Mouse (Mus musculus): ENCODE results near the gene Igf1r. TPM values are rescaled to one million over a fixed set of nuclear protein-coding genes. Genes with fewer than 3 reads are reported as not detected.

Igf1r gene
- polyA plus RNA-seq, 1 experiment from 2014 or later: 4.3 TPM

DNA sequence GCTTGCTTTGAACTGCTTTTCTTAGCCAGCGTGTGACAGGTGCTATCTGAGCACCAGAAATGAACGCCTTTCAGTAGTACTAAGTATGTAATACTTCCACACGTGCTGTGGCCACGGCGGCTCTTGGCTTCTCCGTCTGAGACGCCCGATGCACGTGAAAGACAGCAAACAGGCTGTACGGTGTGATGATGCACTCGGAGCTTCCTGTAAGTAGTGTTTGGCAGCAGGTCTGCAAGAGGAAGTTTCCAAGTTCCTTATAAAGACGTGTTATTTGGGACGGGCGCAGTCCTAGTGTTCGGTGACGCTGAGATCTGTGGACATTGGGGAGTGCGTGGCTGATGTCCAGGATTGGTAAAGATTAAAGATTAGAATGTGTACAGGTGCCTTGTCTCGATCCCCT, 5.4 kb downstream of the Igf1r start:
- H3K4me3 ChIP-seq (replicated peaks): no peak overlapping the region
- WGBS (ENCODE audit: insufficient replicate concordance): 32% methylated on average over 18 of the region's 18 CpGs
- H3K27ac ChIP-seq: no peak overlapping the region
- H3K4me2 ChIP-seq: 0 out of 2 replicates have a peak overlapping the region, but pooled peaks have one; percentile 17
- peaks cover 79% of the 10 kb centered on the region for H3K4me1 ChIP-seq (replicated peaks)
- no peak overlapping the region for H3K9ac ChIP-seq
- H3K36me3 ChIP-seq: no peaks in the 10 kb centered on the region
- no peak for ATAC-seq (ENCODE audit: low read depth)
- no peak for DNase-seq
- H3K9me3 ChIP-seq (replicated peaks): no peaks in the 10 kb centered on the region
- H3K27me3 ChIP-seq: peaks cover 13% of the 10 kb centered on the region

DNA sequence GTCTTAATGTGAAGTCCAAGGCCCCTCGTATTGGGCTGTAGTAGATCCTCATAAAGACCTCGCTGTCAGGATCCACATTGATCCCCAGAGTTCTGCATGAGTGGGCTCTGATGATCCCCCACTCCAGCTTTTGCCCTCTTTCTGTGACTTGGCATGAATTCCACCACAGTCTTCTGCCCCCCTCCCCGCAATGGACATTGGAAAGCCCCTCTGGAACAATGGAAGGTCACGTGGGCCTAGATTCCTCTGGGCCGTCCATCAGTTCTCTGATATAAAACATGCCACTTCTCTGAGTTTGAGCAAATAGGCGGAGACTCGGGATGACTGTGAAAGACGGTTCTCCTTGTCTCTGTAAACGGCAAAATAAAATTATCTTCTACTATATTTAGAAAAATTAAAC, 8.1 kb downstream of the Igf1r start:
- H3K4me2 ChIP-seq: no peak overlapping the region
- DNase-seq (no peak), ATAC-seq (ENCODE audit: low read depth) (no peak)
- H3K27me3 ChIP-seq: no peaks in the 10 kb centered on the region
- H3K9ac ChIP-seq: no peak overlapping the region
- H3K9me3 ChIP-seq (replicated peaks): no peaks in the 10 kb centered on the region
- WGBS (ENCODE audit: insufficient replicate concordance): 76% methylated on average over 9 of the region's 9 CpGs
- H3K4me1 ChIP-seq (replicated peaks): peaks cover 62% of the 10 kb centered on the region
- no peaks in the 10 kb centered on the region for H3K36me3 ChIP-seq
- H3K27ac ChIP-seq: no peak overlapping the region
- H3K4me3 ChIP-seq (replicated peaks): no peak overlapping the region

DNA sequence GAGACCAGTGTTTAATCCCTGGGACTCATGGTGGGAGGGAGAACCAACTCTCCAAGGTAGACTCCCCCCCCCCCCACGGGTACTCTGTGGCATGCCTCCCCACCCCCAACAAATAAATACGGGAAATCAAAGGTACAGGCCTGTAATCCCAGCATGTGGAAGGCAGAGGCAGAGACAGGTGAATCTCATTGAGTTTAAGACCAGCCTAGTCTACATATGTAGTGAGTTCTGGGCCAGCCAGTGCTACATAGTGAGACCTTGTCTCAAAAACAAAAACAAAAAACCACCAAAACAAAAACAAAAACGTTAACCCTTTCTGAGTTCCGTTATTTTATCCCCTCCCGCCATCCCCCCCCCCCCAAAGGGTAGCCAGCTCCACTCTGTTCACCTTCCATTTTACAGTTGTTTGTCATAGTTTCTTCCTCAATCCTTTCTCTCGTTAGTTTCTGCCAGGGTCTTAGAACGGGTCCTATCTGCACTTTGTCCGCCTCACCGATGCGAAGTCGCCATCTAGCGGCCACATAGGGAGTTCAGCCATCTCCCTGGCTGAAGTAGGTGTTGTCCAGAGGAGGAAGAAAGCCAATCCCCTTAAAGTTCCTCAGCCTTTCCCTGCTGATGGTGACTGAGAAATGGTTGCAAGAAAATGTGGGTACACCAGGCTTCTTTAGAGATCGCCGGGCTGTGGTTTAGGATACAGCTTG, 9.1 kb downstream of the Igf1r start:
- ATAC-seq (ENCODE audit: low read depth) (peak; percentile 71), DNase-seq (peak; percentile 67)
- Histone ChIP-seq H3K4me2 (peak overlapping the region; percentile 23), H3K27ac (no peak overlapping the region), H3K4me1 (replicated peaks) (peaks cover 61% of the 10 kb centered on the region), H3K9ac (no peak overlapping the region), H3K4me3 (replicated peaks) (no peak overlapping the region), H3K27me3 (no peaks in the 10 kb centered on the region), H3K36me3 (no peaks in the 10 kb centered on the region), H3K9me3 (replicated peaks) (no peaks in the 10 kb centered on the region)
- WGBS (ENCODE audit: insufficient replicate concordance): 12% methylated on average over 14 of the region's 14 CpGs

DNA sequence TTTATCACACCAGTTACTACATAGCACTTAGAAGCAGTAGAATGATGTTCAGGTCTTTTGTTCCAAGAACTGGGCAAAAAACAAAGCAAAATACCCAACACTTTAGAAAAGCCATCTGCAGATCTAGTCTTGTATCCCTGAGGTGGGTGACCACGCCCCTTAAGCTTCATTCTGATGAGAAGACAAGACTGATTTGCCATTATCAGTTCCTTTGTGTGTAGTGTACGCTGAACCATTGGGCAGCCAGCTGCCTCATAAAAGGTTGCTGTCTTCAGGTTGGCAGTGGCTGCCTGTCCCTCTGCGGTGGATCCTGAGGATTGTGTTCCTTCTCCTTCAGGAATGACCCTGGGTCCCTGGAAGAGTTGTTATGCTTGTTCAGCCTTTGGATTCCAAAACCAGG, 11.1 kb downstream of the Igf1r start:
- Histone ChIP-seq H3K4me1 (replicated peaks) (peaks cover 50% of the 10 kb centered on the region), H3K4me2 (no peak overlapping the region), H3K9me3 (replicated peaks) (no peaks in the 10 kb centered on the region), H3K27ac (no peak overlapping the region), H3K36me3 (no peaks in the 10 kb centered on the region), H3K4me3 (replicated peaks) (no peak overlapping the region), H3K27me3 (no peaks in the 10 kb centered on the region), H3K9ac (no peak overlapping the region)
- WGBS (ENCODE audit: insufficient replicate concordance): 46% methylated on average over 3 of the region's 3 CpGs
- DNase-seq: no peak
- ATAC-seq (ENCODE audit: low read depth): no peak

DNA sequence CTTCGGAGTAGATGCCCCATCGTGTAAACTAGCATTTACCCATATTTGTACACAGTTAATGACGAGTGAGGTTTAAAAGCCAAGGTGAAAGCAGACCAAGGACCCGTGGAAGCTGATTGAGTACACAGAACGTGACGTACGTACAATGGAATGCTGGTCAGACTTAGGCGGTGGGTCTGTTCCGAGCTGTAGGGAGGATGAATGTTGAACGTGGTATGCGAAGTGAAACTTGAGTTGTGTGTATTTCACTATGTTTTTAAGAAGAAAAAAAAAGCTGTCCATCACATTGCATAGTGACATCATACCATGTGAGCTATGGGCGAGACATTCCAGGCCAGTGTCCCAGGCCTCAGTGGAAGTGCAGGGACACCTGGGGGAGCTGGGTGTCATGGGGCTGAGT, 15.8 kb downstream of the Igf1r start:
- Histone ChIP-seq H3K4me3 (replicated peaks) (no peak overlapping the region), H3K4me1 (replicated peaks) (peaks cover 60% of the 10 kb centered on the region), H3K27ac (no peak overlapping the region), H3K4me2 (no peak overlapping the region), H3K36me3 (no peaks in the 10 kb centered on the region), H3K9me3 (replicated peaks) (no peaks in the 10 kb centered on the region), H3K9ac (no peak overlapping the region), H3K27me3 (no peaks in the 10 kb centered on the region)
- 84% methylated on average over 12 of the region's 12 CpGs for WGBS (ENCODE audit: insufficient replicate concordance)
- DNase-seq (no peak), ATAC-seq (ENCODE audit: low read depth) (no peak)

DNA sequence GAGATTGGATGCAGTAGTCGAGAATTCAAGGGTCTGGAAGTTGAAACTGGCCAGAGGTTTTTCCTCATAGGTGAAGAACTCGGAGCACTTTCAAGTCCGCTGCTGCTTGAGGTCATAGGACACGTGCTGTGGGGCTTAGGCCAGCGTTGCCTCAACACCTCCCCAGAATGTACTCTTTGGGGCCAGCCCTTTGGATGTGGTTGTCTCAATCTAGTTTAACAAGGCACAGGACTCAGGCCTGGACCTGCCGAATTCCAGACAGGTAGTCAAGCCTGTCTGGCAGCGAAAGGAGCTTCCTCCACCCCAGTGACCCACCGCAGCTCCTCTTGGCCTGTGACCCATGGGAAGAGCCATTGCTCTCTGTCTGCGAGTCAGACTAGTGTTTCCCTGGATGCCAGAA, 16.4 kb downstream of the Igf1r start:
- H3K4me3 ChIP-seq (replicated peaks): no peak overlapping the region
- H3K36me3 ChIP-seq: no peaks in the 10 kb centered on the region
- H3K27ac ChIP-seq: no peak overlapping the region
- no peak overlapping the region for H3K4me2 ChIP-seq
- 82% methylated on average over 9 of the region's 9 CpGs for WGBS (ENCODE audit: insufficient replicate concordance)
- ATAC-seq (ENCODE audit: low read depth): no peak
- no peak overlapping the region for H3K9ac ChIP-seq
- H3K4me1 ChIP-seq (replicated peaks): peaks cover 61% of the 10 kb centered on the region
- DNase-seq: no peak
- H3K27me3 ChIP-seq: no peaks in the 10 kb centered on the region
- no peaks in the 10 kb centered on the region for H3K9me3 ChIP-seq (replicated peaks)

DNA sequence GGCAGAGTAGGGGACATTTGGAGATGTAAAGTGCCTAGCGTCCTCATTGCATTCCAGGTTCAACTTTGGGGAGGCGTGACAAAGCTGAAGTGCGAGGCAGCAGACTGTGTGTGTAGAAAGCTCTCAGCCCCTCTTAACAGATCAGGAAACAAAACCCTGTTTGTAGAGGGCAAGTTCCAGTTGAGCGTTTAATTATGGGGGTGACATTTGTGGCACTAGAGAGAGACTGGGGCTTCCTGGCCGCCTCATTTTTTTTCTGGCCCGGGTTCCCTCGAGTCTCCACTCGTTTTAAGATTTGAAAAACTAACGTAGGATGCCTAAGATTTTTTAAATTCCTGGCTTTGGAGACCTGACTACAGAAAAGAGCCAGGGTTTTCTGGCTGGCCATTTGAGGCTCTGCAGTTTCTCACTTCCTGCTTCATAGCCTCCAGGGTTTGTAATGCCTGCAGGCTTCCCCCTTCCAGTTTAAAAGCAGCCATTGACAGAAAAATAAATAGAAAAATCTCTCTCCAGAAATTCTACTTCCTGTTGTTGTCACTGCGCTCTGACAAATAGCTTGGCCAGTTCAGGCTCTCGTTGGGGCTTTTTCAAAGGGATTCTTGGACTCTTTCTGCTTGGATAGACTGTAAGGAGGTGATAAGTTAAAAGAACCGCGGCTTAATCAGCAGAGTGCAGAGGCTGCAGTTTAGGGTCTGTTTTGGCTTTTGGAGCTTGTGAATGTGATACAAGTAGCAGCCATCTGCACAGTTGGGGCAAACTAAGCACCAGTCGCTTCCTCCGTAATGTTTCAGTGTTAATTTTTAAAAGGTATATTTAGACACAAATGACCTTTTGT, 20.8 kb downstream of the Igf1r start:
- peak; percentile 93 for ATAC-seq (ENCODE audit: low read depth)
- H3K9ac ChIP-seq: peak overlapping the region; percentile 56
- no peaks in the 10 kb centered on the region for H3K9me3 ChIP-seq (replicated peaks)
- DNase-seq: peak; percentile 70
- peaks cover 80% of the 10 kb centered on the region for H3K4me1 ChIP-seq (replicated peaks)
- H3K4me2 ChIP-seq: peak overlapping the region; percentile 63
- peak overlapping the region; percentile 25 for H3K4me3 ChIP-seq (replicated peaks)
- WGBS (ENCODE audit: insufficient replicate concordance): 6% methylated on average over 15 of the region's 15 CpGs
- H3K36me3 ChIP-seq: no peaks in the 10 kb centered on the region
- peak overlapping the region; percentile 90 for H3K27ac ChIP-seq
- H3K27me3 ChIP-seq: no peaks in the 10 kb centered on the region

DNA sequence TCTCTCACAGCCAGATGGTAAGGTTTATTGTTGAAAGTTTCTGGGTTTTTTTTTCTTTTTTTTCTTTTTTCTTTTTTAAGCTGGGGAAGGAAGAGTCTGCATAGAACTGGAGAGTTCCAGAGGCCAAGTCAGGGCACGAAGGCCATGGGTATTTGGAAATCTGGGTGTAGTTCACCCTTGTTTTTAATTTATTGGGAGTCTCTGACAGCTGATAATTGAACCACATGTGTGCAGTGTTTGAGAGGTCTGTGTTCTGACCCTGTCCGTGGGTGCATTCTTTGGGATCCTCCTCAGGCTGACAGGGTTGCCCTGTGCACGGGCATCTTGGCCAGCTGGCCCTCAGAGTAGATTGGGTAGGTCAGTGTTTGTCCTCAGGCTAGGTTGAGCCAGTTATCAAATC, 29.3 kb downstream of the Igf1r start:
- no peak for DNase-seq
- H3K4me2 ChIP-seq: no peak overlapping the region
- no peaks in the 10 kb centered on the region for H3K27me3 ChIP-seq
- H3K4me3 ChIP-seq (replicated peaks): no peak overlapping the region
- no peaks in the 10 kb centered on the region for H3K36me3 ChIP-seq
- no peak overlapping the region for H3K27ac ChIP-seq
- H3K4me1 ChIP-seq (replicated peaks): peaks cover 71% of the 10 kb centered on the region
- H3K9me3 ChIP-seq (replicated peaks): no peaks in the 10 kb centered on the region
- no peak for ATAC-seq (ENCODE audit: low read depth)
- no peak overlapping the region for H3K9ac ChIP-seq
- 50% methylated on average over 3 of the region's 3 CpGs for WGBS (ENCODE audit: insufficient replicate concordance)

DNA sequence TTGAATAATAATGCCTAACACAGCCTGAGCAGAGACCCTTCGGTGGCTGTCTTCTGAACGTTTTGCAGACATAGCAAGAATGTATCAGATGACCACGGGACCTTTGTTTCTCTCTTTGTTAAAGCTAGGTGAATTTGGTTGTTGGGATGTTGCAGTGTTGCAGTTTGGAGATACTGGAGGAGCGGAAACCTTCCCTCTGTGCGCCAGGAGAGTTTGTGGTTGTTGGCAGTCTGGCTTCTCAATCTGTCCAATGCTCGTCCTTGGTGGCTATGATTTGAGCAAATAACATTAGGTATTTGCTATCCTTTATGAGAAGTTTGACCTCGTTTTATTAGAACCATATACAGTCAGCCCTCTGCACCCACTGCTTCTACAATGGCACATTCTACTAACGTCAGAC, 30.2 kb downstream of the Igf1r start:
- DNase-seq: no peak
- Histone ChIP-seq H3K9ac (no peak overlapping the region), H3K4me1 (replicated peaks) (peaks cover 65% of the 10 kb centered on the region), H3K27me3 (no peaks in the 10 kb centered on the region), H3K4me3 (replicated peaks) (no peak overlapping the region), H3K36me3 (no peaks in the 10 kb centered on the region), H3K27ac (no peak overlapping the region), H3K4me2 (no peak overlapping the region), H3K9me3 (replicated peaks) (no peaks in the 10 kb centered on the region)
- no peak for ATAC-seq (ENCODE audit: low read depth)
- WGBS (ENCODE audit: insufficient replicate concordance): 68% methylated on average over 8 of the region's 8 CpGs

DNA sequence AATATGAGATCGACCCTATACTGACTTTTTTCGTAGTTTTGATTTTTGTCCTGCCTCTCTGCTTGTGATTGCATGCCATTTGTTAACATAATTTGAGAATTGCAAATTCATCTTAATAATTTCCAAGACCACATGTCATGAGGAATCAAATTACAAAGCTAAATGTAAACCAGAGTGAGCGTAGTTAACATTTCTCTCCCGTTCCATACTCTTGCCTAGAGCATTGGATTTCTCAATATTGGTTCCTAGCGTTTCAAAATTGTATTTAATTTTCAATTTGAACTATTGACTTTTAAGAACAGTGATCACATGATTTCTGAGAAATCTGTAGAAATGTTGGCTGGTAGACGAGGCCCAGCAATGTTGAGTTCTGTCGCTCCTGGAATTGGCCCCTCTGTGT, 30.8 kb downstream of the Igf1r start:
- H3K9me3 ChIP-seq (replicated peaks): no peaks in the 10 kb centered on the region
- WGBS (ENCODE audit: insufficient replicate concordance): 79% methylated on average over 7 of the region's 7 CpGs
- no peak overlapping the region for H3K27ac ChIP-seq
- ATAC-seq (ENCODE audit: low read depth) (no peak), DNase-seq (no peak)
- H3K36me3 ChIP-seq: no peaks in the 10 kb centered on the region
- peaks cover 59% of the 10 kb centered on the region for H3K4me1 ChIP-seq (replicated peaks)
- H3K9ac ChIP-seq: no peak overlapping the region
- H3K4me2 ChIP-seq: no peak overlapping the region
- H3K27me3 ChIP-seq: no peaks in the 10 kb centered on the region
- H3K4me3 ChIP-seq (replicated peaks): no peak overlapping the region

DNA sequence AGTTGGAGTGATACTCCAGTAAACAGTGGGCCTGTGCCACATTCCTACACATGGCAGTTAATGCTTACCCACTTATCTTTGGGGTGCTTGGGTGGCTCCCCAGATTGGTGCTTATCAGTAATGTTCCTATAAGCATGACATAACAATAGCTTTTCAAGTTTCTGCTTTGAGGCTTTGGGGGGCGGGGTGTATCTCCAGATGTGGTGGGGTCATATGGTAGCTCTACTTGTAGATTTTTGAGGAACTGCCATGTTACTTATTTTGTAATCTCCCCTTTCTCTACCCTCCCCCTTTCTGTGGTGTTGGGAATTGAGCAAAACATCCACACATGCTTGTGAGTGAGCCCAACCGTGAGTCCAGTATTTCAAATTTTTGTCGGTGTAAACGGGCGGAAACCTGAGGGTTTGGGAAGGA, 32.4 kb downstream of the Igf1r start:
- WGBS (ENCODE audit: insufficient replicate concordance): 17% methylated on average over 5 of the region's 5 CpGs
- peak; percentile 84 for ATAC-seq (ENCODE audit: low read depth)
- peak overlapping the region; percentile 47; the same call in 1 of the 2 replicates for H3K9ac ChIP-seq

More for the DNA sequence above, 32.4 kb downstream of the Igf1r start:
- Histone ChIP-seq H3K27ac (peak overlapping the region; percentile 78), H3K4me3 (replicated peaks) (no peak overlapping the region), H3K36me3 (no peaks in the 10 kb centered on the region), H3K27me3 (no peaks in the 10 kb centered on the region), H3K4me2 (peak overlapping the region; percentile 44), H3K9me3 (replicated peaks) (no peaks in the 10 kb centered on the region), H3K4me1 (replicated peaks) (peaks cover 52% of the 10 kb centered on the region)
- peak; percentile 58 for DNase-seq
